Mouse (Mus musculus) hindbrain, embryonic 13.5 days (tissue): ENCODE measurements around the gene Wasf1. TPM values are rescaled to one million over a fixed set of nuclear protein-coding genes. Genes with fewer than 3 reads are reported as not detected.

Experiments used
- ATAC-seq: fragments of 200-750 bp; cut with Nextera tagmentation; 2 replicates; pipeline ENCODE4 v1.8.0; 2017; ENCODE audit warnings: moderate TSS enrichment; ENCODE audit not compliant: low FRiP score
- H3K27ac ChIP-seq: fragments of 300-500 bp; sonication (generic); 2 replicates; pipeline ENCODE4 v1.5.1; 2015; ENCODE audit warnings: inconsistent platforms, mild to moderate bottlenecking, moderate library complexity
- H3K27me3 ChIP-seq: fragments of 300-500 bp; sonication (generic); 2 replicates; pipeline ENCODE4 v1.6.1; 2015; ENCODE audit warnings: mild to moderate bottlenecking, inconsistent platforms
- H3K36me3 ChIP-seq: fragments of 300-500 bp; sonication (generic); 2 replicates; pipeline ENCODE4 v1.6.1; 2015; ENCODE audit warnings: mild to moderate bottlenecking, inconsistent platforms
- H3K4me1 ChIP-seq: fragments of 300-500 bp; sonication (generic); replicated peaks from 2 replicates; pipeline ENCODE4 v1.6.1; 2015; ENCODE audit warnings: inconsistent platforms
- H3K4me2 ChIP-seq: fragments of 300-500 bp; sonication (generic); 2 replicates; pipeline ENCODE4 v1.6.1; 2015; ENCODE audit warnings: inconsistent platforms, mild to moderate bottlenecking, moderate library complexity
- H3K4me3 ChIP-seq: fragments of 300-500 bp; sonication (generic); 2 replicates; pipeline ENCODE4 v1.5.1; 2015; ENCODE audit warnings: mild to moderate bottlenecking, inconsistent platforms
- H3K9ac ChIP-seq: fragments of 300-500 bp; sonication (generic); 2 replicates; pipeline ENCODE4 v1.6.1; 2015; ENCODE audit warnings: mild to moderate bottlenecking, inconsistent platforms
- H3K9me3 ChIP-seq: fragments of 300-500 bp; sonication (generic); 2 replicates; pipeline ENCODE4 v1.6.1; 2016; ENCODE audit warnings: inconsistent platforms
- WGBS: fragments of 180-500 bp; shearing (Covaris S2); methylation state at CpG from one replicate; pipeline ENCODE4 v1.1.7; 2015; 5-methylcytosine and 5-hydroxymethylcytosine counted together
- polyA plus RNA-seq: library from polyadenylated mRNA; unstranded; fragments of >200 nt; fragmentation: Nextera tagmentation; extraction: Ambion mirVana; gene quantifications from 2 replicates; pipeline ENCODE4 v1.2.1, GENCODE M21; 2015

Gene Wasf1
- polyA plus RNA-seq, 1 experiment from 2014 or later: 91.6 TPM

- Histone ChIP-seq H3K9me3 (no peaks in the 10 kb centered on the region), H3K36me3 (peaks cover 35% of the 10 kb centered on the region), H3K4me2 (no peak overlapping the region), H3K27ac (no peak overlapping the region), H3K4me3 (no peak overlapping the region), H3K9ac (no peak overlapping the region), H3K4me1 (no peaks in the 10 kb centered on the region), H3K27me3 (no peaks in the 10 kb centered on the region)
- ATAC-seq: no peak
- WGBS: 78% methylated on average over 3 of the region's 3 CpGs
These were observed 66.9 kb downstream of the Wasf1 start for GRCm38 (mm10) chr10:40950176-40950575.

GRCm38 (mm10) chr10:40956206-40956605 is 72.9 kb downstream of the Wasf1 start:
- Histone ChIP-seq H3K36me3 (peaks cover 33% of the 10 kb centered on the region), H3K4me1 (no peaks in the 10 kb centered on the region), H3K9ac (no peak overlapping the region), H3K27me3 (no peaks in the 10 kb centered on the region), H3K9me3 (no peaks in the 10 kb centered on the region), H3K27ac (no peak overlapping the region), H3K4me2 (no peak overlapping the region), H3K4me3 (no peak overlapping the region)
- WGBS: 85% methylated on average over 5 of the region's 5 CpGs
- no peak for ATAC-seq

- WGBS: 58% methylated on average over 6 of the region's 6 CpGs
- no peak overlapping the region for H3K4me3 ChIP-seq
- no peaks in the 10 kb centered on the region for H3K9me3 ChIP-seq
- H3K9ac ChIP-seq: no peak overlapping the region
- peaks cover 16% of the 10 kb centered on the region for H3K36me3 ChIP-seq
- H3K4me1 ChIP-seq: peaks cover 8% of the 10 kb centered on the region
- H3K4me2 ChIP-seq: no peak overlapping the region
- H3K27ac ChIP-seq: no peak overlapping the region
- ATAC-seq: no peak
- H3K27me3 ChIP-seq: no peaks in the 10 kb centered on the region
These were observed 78.1 kb downstream of the Wasf1 start for GRCm38 (mm10) chr10:40961365-40961764.

- 88% methylated on average over 4 of the region's 4 CpGs for WGBS
- no peak overlapping the region for H3K4me2 ChIP-seq
These were observed 78.7 kb downstream of the Wasf1 start for GRCm38 (mm10) chr10:40962008-40962407.

GRCm38 (mm10) chr10:40964546-40964945 is 81.3 kb downstream of the Wasf1 start:
- no peaks in the 10 kb centered on the region for H3K27me3 ChIP-seq
- no peak overlapping the region for H3K4me3 ChIP-seq
- H3K4me2 ChIP-seq: no peak overlapping the region
- peak overlapping the region; percentile 26; the same call in 1 of the 2 replicates for H3K27ac ChIP-seq
- no peaks in the 10 kb centered on the region for H3K9me3 ChIP-seq
- 30% methylated on average over 4 of the region's 4 CpGs for WGBS
- H3K4me1 ChIP-seq: peaks cover 20% of the 10 kb centered on the region
- no peak overlapping the region for H3K9ac ChIP-seq
- H3K36me3 ChIP-seq: no peaks in the 10 kb centered on the region
- no peak for ATAC-seq

More at GRCm38 (mm10) chr10:40962008-40962407, 78.7 kb downstream of the Wasf1 start:
- Histone ChIP-seq H3K4me1 (peaks cover 8% of the 10 kb centered on the region), H3K9me3 (no peaks in the 10 kb centered on the region), H3K27ac (no peak overlapping the region), H3K27me3 (no peaks in the 10 kb centered on the region), H3K9ac (no peak overlapping the region), H3K36me3 (peaks cover 10% of the 10 kb centered on the region), H3K4me3 (no peak overlapping the region)
- ATAC-seq: no peak

- no peaks in the 10 kb centered on the region for H3K36me3 ChIP-seq
- no peak overlapping the region for H3K4me2 ChIP-seq
- no peak overlapping the region for H3K27ac ChIP-seq
- no peaks in the 10 kb centered on the region for H3K9me3 ChIP-seq
- no peaks in the 10 kb centered on the region for H3K27me3 ChIP-seq
- H3K9ac ChIP-seq: no peak overlapping the region
- H3K4me3 ChIP-seq: no peak overlapping the region
- peaks cover 37% of the 10 kb centered on the region for H3K4me1 ChIP-seq
- 68% methylated on average over 8 of the region's 8 CpGs for WGBS
- ATAC-seq: no peak
These were observed 85.3 kb downstream of the Wasf1 start for GRCm38 (mm10) chr10:40968551-40968950.

- H3K36me3 ChIP-seq: no peaks in the 10 kb centered on the region
- H3K9me3 ChIP-seq: no peaks in the 10 kb centered on the region
- peak overlapping the region; percentile 55 for H3K4me2 ChIP-seq
- H3K27me3 ChIP-seq: no peaks in the 10 kb centered on the region
- peak overlapping the region; percentile 37 for H3K27ac ChIP-seq
- 9% methylated on average over 16 of the region's 16 CpGs for WGBS
- H3K4me3 ChIP-seq: peak overlapping the region; percentile 32
- H3K9ac ChIP-seq: peak overlapping the region; percentile 64
- H3K4me1 ChIP-seq: peaks cover 31% of the 10 kb centered on the region
- peak; percentile 69 for ATAC-seq
These were observed 86.2 kb downstream of the Wasf1 start for GRCm38 (mm10) chr10:40969372-40970033.

GRCm38 (mm10) chr10:40970601-40971245 is 87.4 kb downstream of the Wasf1 start:
- Histone ChIP-seq H3K27me3 (no peaks in the 10 kb centered on the region), H3K27ac (no peak overlapping the region), H3K36me3 (no peaks in the 10 kb centered on the region), H3K4me2 (no peak overlapping the region), H3K4me1 (peaks cover 29% of the 10 kb centered on the region), H3K9me3 (no peaks in the 10 kb centered on the region), H3K9ac (no peak overlapping the region), H3K4me3 (no peak overlapping the region)
- ATAC-seq: peak; percentile 59; the same call in 1 of the 2 replicates
- WGBS: 61% methylated on average over 12 of the region's 12 CpGs

GRCm38 (mm10) chr10:40971256-40971655 is 88.0 kb downstream of the Wasf1 start:
- Histone ChIP-seq H3K9ac (no peak overlapping the region), H3K4me1 (peaks cover 29% of the 10 kb centered on the region), H3K4me2 (no peak overlapping the region), H3K27me3 (no peaks in the 10 kb centered on the region), H3K4me3 (no peak overlapping the region), H3K9me3 (no peaks in the 10 kb centered on the region), H3K36me3 (no peaks in the 10 kb centered on the region), H3K27ac (no peak overlapping the region)
- 62% methylated on average over 5 of the region's 5 CpGs for WGBS
- no peak for ATAC-seq

GRCm38 (mm10) chr10:40983761-40984160 is 100.5 kb downstream of the Wasf1 start:
- H3K4me1 ChIP-seq: peaks cover 8% of the 10 kb centered on the region; the same call in 1 of the 2 replicates
- H3K27me3 ChIP-seq: no peaks in the 10 kb centered on the region
- no peak for ATAC-seq
- no peaks in the 10 kb centered on the region for H3K9me3 ChIP-seq
- no peak overlapping the region for H3K4me3 ChIP-seq
- H3K27ac ChIP-seq: no peak overlapping the region
- H3K36me3 ChIP-seq: no peaks in the 10 kb centered on the region
- H3K9ac ChIP-seq: no peak overlapping the region
- H3K4me2 ChIP-seq: no peak overlapping the region

- ATAC-seq: peak; percentile 21; the same call in 1 of the 2 replicates
These were observed 101.3 kb downstream of the Wasf1 start for GRCm38 (mm10) chr10:40984600-40984999.

GRCm38 (mm10) chr10:40985350-40985749 is 102.1 kb downstream of the Wasf1 start:
- 24% methylated on average over 8 of the region's 13 CpGs for WGBS
- peak overlapping the region; percentile 44; the same call in 1 of the 2 replicates for H3K27ac ChIP-seq
- ATAC-seq: peak; percentile 90
- no peaks in the 10 kb centered on the region for H3K9me3 ChIP-seq
- H3K27me3 ChIP-seq: no peaks in the 10 kb centered on the region
- no peaks in the 10 kb centered on the region for H3K36me3 ChIP-seq
- H3K4me3 ChIP-seq: no peak overlapping the region
- peak overlapping the region; percentile 34 for H3K4me2 ChIP-seq
- no peak overlapping the region for H3K9ac ChIP-seq
- peaks cover 8% of the 10 kb centered on the region; the same call in 1 of the 2 replicates for H3K4me1 ChIP-seq

More at GRCm38 (mm10) chr10:40984600-40984999, 101.3 kb downstream of the Wasf1 start:
- no peaks in the 10 kb centered on the region for H3K27me3 ChIP-seq
- 72% methylated on average over 3 of the region's 3 CpGs for WGBS
- H3K9me3 ChIP-seq: no peaks in the 10 kb centered on the region
- no peaks in the 10 kb centered on the region for H3K36me3 ChIP-seq
- no peak overlapping the region for H3K4me3 ChIP-seq
- H3K4me1 ChIP-seq: peaks cover 8% of the 10 kb centered on the region; the same call in 1 of the 2 replicates
- H3K4me2 ChIP-seq: no peak overlapping the region
- no peak overlapping the region for H3K27ac ChIP-seq
- H3K9ac ChIP-seq: no peak overlapping the region
